Mouse (Mus musculus) cortical plate, adult 2 months (tissue): ENCODE data around the gene Gna11. TPM values are rescaled to one million over a fixed set of nuclear protein-coding genes. Genes with fewer than 3 reads are reported as not detected.

ENCODE experiments used
- H3K27ac ChIP-seq: fragments of 200-500 bp; 2 replicates; pipeline ENCODE4 v1.5.1; 2012; ENCODE audit warnings: low read length, control low read depth, inconsistent platforms; ENCODE audit not compliant: insufficient read depth
- H3K4me1 ChIP-seq: fragments of 200-500 bp; 2 replicates; pipeline ENCODE4 v1.6.1; 2011; ENCODE audit warnings: low read length; ENCODE audit not compliant: control insufficient read depth, insufficient read depth
- H3K4me3 ChIP-seq: fragments of 200-500 bp; 2 replicates; pipeline ENCODE4 v1.5.1; 2011; ENCODE audit warnings: mild to moderate bottlenecking, low read length, control low read depth; ENCODE audit not compliant: insufficient read depth
- CTCF ChIP-seq: fragments of 200-500 bp; IDR thresholded peaks from 2 replicates; pipeline ENCODE4 v1.5.1; 2011; ENCODE audit warnings: mild to moderate bottlenecking, control low read depth, low read length; ENCODE audit not compliant: insufficient read depth; ENCODE audit errors: extremely low read depth
- POLR2A ChIP-seq: fragments of 200-500 bp; IDR thresholded peaks from 2 replicates; pipeline ENCODE4 v1.6.1; 2011; ENCODE audit warnings: mild to moderate bottlenecking, low read length, control low read depth; ENCODE audit not compliant: insufficient read depth; ENCODE audit errors: extremely low read depth
- polyA plus RNA-seq: library from polyadenylated mRNA; depleted of rRNA; stranded (reverse); fragments of >200 nt; gene quantifications from 2 replicates; pipeline ENCODE4 v1.2.3, GENCODE M21; 2012

The Gna11 gene
- polyA plus RNA-seq, 1 experiment, result 147 TPM

GRCm38 (mm10) chr10:81568381-81569191, 23.6 kb upstream of the Gna11 start:
- Histone ChIP-seq H3K27ac (no peak overlapping the region), H3K4me1 (no peaks in the 10 kb centered on the region), H3K4me3 (no peak overlapping the region)
- TF ChIP-seq CTCF (no peak), POLR2A (no peak)

- no peak overlapping the region for H3K4me3 ChIP-seq
- no peak overlapping the region for H3K27ac ChIP-seq
- TF ChIP-seq CTCF, result no peak
- no peak for TF ChIP-seq POLR2A
- H3K4me1 ChIP-seq, result peaks cover 2% of the 10 kb centered on the region; the same call in 1 of the 2 replicates
Observed at GRCm38 (mm10) chr10:81565257-81566228, 20.6 kb upstream of the Gna11 start.

- H3K27ac ChIP-seq, result no peak overlapping the region
- H3K4me3 ChIP-seq, result no peak overlapping the region
- TF ChIP-seq POLR2A (no peak), CTCF (peak; percentile 54)
- peaks cover 2% of the 10 kb centered on the region; the same call in 1 of the 2 replicates for H3K4me1 ChIP-seq
Observed at GRCm38 (mm10) chr10:81564734-81565133, 19.7 kb upstream of the Gna11 start.

- TF ChIP-seq CTCF (no peak), POLR2A (no peak)
- Histone ChIP-seq H3K4me1 (peaks cover 2% of the 10 kb centered on the region; the same call in 1 of the 2 replicates), H3K27ac (no peak overlapping the region), H3K4me3 (no peak overlapping the region)
Observed at GRCm38 (mm10) chr10:81564216-81564615, 19.2 kb upstream of the Gna11 start.

GRCm38 (mm10) chr10:81563481-81563880, 18.5 kb upstream of the Gna11 start:
- H3K4me3 ChIP-seq, result no peak overlapping the region
- H3K4me1 ChIP-seq, result peaks cover 4% of the 10 kb centered on the region; the same call in 1 of the 2 replicates
- TF ChIP-seq CTCF (no peak), POLR2A (no peak)
- H3K27ac ChIP-seq, result no peak overlapping the region

GRCm38 (mm10) chr10:81562411-81562810, 17.4 kb upstream of the Gna11 start:
- peaks cover 4% of the 10 kb centered on the region; the same call in 1 of the 2 replicates for H3K4me1 ChIP-seq
- H3K27ac ChIP-seq, result no peak overlapping the region
- H3K4me3 ChIP-seq, result no peak overlapping the region
- TF ChIP-seq CTCF (no peak), POLR2A (no peak)

- H3K4me3 ChIP-seq, result peak overlapping the region; percentile 100
- H3K27ac ChIP-seq, result no peak overlapping the region
- no peak for TF ChIP-seq CTCF
- no peak for TF ChIP-seq POLR2A
- H3K4me1 ChIP-seq, result peaks cover 4% of the 10 kb centered on the region; the same call in 1 of the 2 replicates
Observed at GRCm38 (mm10) chr10:81560719-81561459, 15.9 kb upstream of the Gna11 start.

GRCm38 (mm10) chr10:81559627-81560539, 14.9 kb upstream of the Gna11 start:
- TF ChIP-seq POLR2A (peak; percentile 73), CTCF (no peak)
- Histone ChIP-seq H3K27ac (peak overlapping the region; percentile 100), H3K4me1 (peaks cover 4% of the 10 kb centered on the region; the same call in 1 of the 2 replicates), H3K4me3 (peak overlapping the region; percentile 100)
